Mouse (Mus musculus) small intestine, adult 2 months (tissue): ENCODE data around the gene Cit.

Experiments used
- CTCF ChIP-seq: fragments of 200-500 bp; IDR thresholded peaks from 2 replicates; pipeline ENCODE4 v1.5.1; 2012; ENCODE audit warnings: low read depth, mild to moderate bottlenecking, control low read depth, inconsistent platforms, low read length, moderate library complexity, mixed read lengths; ENCODE audit not compliant: insufficient replicate concordance, insufficient read length; ENCODE audit errors: extremely low read depth
- POLR2A ChIP-seq: fragments of 200-500 bp; IDR thresholded peaks from 2 replicates; pipeline ENCODE4 v1.6.1; 2012; ENCODE audit warnings: low read depth, mild to moderate bottlenecking, control low read depth, inconsistent platforms, low read length, moderate library complexity

DNA sequence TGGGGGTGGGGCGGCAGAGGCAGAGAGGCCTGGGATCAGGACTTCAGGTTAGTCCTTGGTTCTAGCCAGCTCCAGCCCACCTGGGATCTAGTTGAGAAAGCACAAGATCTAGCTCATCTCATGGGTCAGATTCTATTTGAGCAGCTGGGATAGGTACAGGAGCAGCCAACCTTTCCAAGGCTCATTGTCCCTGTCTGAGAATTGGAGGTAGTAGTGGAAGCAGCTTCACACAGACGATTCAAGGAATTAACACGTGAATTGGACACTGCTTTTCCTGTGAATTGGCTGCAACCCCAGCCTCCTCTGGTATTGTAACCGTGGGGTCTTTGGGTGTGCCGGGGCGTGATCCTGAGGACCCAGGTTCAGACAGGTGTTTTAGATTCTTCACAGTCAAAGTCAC is 207.7 kb downstream of the Cit start:
- no peak for TF ChIP-seq CTCF
- TF ChIP-seq POLR2A = no peak
